Mouse (Mus musculus) MEL (cell line): Measurements from ENCODE around the gene Tcf25.
"Not testable (repeated sequence)": the region's sequence is repeated elsewhere in the genome, so short reads cannot be mapped to it uniquely, and the experiment has no call there.

Experiments
- EP300 ChIP-seq, 2 experiments: IDR thresholded peaks; 2 replicates each; pipeline ENCODE4 v1.6.1; 2011; ENCODE audit warnings: improper control_type of control experiment in 2 of 2, low read length in 2 of 2, low read depth in 1 of 2, mild to moderate bottlenecking in 1 of 2
- MAX ChIP-seq: IDR thresholded peaks from 2 replicates; pipeline ENCODE4 v1.6.1; 2011; ENCODE audit warnings: low read length, improper control_type of control experiment

- TF ChIP-seq EP300 (IDR thresholded peaks at IDR 0.05; ENCODE audit: low read depth in 1 of 2, low read length in 2 of 2); MAX: not testable (repeated sequence)
Observed at GRCm38 (mm10) chr8:123429722-123430013, 56.1 kb downstream of the Tcf25 start.
